Mouse (Mus musculus) mammary gland, adult 2 months (tissue): Measurements from ENCODE around the gene Suco. TPM values are rescaled to one million over a fixed set of nuclear protein-coding genes. Genes with fewer than 3 reads are reported as not detected.

Experiments
- polyA plus RNA-seq: library from polyadenylated mRNA; depleted of rRNA; stranded (reverse); fragments of >200 nt; gene quantifications from 2 replicates; pipeline ENCODE4 v1.2.3, GENCODE M21; 2012; ENCODE audit warnings: low replicate concordance; rRNA removed

Gene Suco
- polyA plus RNA-seq = 2.2 and 4.5 TPM in 2 replicates

GRCm38 (mm10) chr1:161876553-161877447, at the start of gene Suco:
Gene Suco, minus strand, starts transcription at chr1:161876682.

GRCm38 (mm10) chr1:161788339-161788738, 88.1 kb downstream of the Suco start, which contains the start of gene Fasl:
Gene Fasl, minus strand, starts transcription at chr1:161788495.

Other genes with a start within 250 kb of the Suco start
- gene Fasl, start 88.2 kb downstream of the Suco start, polyA plus RNA-seq = 0.45 and 0.63 TPM in 2 replicates
- gene Pigc, start 92.5 kb upstream of the Suco start, polyA plus RNA-seq = 15.4 and 36.8 TPM in 2 replicates
- not detected in 2 replicates for gene 4930558K02Rik, start 103.0 kb upstream of the Suco start, polyA plus RNA-seq